Mouse (Mus musculus): ENCODE results near the gene Efcab9.

GRCm38 (mm10) chr11:32549236-32549635 lies 17.4 kb upstream of the Efcab9 start:
- TF ChIP-seq CTCF (IDR thresholded peaks at IDR 0.05; ENCODE audit: insufficient read depth, low read length) (no peak), POLR2A (IDR thresholded peaks at IDR 0.05; ENCODE audit: borderline replicate concordance, extremely low read depth, low read depth, low read length) (no peak)

Data from lung, adult 2 months (tissue).